Mouse (Mus musculus) kidney, adult 8-10 months (tissue): ENCODE data around the gene Chst4.

ENCODE experiments used
- DNase-seq, 2 experiments: peaks; one replicate each; pipeline ENCODE4 v3.0.0; 2022

Gene Chst4

DNA sequence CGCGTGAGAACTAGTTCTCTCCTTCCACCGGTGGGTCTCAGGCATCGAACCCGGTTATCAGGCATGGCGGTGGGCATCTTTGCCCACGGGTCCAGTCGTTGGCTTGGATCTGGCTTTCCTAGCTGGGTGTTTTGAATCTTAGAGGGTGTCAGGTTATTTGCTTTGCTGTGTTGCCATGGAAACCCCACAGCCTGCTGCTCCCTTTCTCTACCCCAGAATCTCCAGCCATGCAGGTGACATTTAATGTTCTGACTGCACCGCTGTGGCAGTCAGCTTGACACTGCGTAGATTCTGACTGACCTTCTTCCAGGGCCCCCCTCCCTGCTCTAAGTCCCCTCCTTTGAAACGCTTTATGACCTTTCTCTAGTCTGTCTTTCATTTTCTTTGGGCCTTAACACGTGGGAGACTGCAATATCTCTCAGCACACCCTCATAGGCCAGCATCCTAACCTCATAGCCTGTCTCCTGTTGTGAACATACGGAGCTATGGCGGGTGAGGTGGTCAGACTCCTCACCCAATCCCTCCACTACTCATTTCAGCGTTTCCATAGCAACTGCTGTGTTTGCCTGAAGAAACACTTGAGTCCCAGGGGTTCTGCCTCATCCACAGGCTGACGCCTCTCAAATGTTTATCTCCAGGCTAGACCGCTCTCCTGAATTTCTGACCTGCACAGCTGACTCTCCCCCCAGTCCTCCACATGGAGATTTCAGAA, 33.1 kb downstream of the Chst4 start:
- no peak for DNase-seq

DNA sequence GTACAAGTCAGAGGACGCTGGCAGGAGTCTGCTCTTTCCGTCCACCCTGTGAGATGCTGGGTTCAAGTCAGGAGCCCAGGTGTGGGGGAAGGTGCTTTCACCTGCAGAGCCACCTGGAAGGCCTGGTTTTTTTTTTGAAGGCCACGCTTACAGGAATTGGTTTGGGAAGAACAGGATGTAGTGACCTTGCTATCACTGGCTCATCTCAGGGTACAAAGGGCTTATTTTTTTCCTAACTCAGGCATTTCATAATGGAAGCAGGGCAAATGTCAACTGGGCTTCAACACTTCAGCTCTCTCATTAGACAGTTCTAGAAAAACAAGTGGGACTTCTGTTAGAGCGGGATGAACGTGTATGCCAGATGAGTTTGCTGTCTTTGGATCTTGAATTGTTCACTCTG, 35.2 kb downstream of the Chst4 start:
- DNase-seq: peak in 1 of 2 experiments; percentile 3

DNA sequence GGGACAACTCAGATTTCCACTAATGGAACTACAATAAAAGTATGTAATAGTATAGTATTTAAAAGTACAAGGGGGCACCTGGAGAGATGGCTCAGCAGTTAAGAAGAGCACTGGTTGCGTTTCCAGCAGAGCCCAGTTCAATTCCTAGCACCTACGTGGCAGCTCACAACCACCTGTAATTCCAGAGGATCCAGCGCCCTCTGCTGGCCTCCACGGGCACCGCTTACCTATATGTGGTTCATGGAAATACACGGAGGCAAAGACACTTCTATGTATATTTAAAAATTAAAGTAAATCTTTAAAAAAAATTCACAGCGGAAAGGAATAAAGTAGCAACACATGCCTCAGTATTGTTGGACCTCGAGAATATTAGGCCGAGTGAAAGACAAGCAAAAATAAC, 36.6 kb downstream of the Chst4 start:
- DNase-seq: peak in 1 of 2 experiments; percentile 28

DNA sequence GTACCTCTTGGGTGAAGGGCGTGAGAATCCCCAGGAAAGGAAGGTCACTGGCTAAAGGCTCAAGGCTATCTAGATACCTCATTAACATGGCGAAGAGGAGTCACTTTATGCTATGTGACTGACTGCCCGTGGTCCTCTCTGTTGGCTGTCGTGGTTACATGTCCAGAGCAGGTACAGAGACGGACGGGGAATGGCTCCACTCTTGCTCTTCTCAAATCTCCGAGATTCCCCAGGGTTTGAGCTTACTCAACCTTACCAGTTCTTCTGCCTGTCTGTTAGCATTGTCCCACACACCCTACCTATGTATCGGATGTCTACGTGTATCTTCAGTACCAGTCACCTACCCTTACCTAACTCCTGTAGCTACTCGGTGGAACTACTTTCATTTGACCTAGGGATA, 39.6 kb downstream of the Chst4 start:
- DNase-seq: no peak

DNA sequence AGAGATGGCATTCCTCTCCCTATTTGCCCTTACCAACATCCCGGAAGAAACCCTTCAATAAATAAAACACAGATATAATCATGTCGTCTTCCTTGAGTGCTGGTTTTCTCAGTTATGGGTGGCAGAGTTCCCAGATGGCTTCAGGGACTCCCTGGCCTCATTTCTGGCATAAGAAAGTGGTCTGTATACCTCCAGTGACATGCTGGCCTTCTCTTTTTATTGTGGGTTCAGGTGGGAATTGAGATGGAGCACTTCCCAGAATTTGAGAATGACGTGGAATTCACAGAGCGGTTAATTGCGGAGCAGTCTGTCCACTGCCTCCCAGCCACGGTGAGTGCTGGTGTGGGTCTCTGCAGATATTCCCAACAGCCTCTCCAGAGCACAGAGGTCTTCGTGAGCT, 41.5 kb downstream of the Chst4 start:
- DNase-seq: no peak

DNA sequence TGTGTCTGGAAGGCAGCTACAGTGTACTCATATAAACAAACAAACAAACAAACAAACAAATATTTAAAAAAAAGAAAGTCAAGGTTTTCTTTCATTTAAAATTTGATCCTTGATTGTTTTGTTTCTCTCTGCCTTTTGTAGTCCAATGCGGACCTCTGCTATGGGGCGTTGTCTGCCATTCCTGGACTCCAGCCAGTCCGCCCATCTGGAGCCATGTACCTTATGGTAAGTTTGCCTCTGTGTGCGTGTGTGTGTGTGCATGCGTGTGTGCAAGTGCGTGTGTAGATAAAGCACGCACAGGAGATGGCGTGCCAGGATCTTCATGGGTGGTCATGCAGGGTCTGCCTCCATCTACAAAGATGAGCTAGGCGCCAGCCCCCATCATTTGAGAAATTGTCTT, 42.2 kb downstream of the Chst4 start:
- DNase-seq: no peak

DNA sequence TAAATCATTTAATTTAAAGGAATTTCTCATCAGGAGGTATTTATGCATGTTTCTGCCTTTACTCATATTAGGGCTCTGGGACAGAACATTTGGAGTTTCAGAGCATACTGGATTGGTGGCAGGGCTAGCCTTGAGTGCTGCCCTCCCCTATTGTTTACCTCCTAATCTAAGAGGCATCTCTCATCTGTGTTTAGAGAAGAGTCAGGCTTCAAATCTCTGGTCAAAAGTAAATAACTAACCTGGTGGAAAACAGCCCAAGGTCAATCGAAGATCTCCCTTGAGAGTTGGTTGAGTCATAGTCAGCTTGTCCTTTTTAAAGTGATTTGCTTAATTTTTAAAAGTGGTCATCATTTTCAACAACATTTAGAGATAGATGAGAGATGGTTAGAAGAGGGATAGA, 46.6 kb downstream of the Chst4 start:
- no peak for DNase-seq

DNA sequence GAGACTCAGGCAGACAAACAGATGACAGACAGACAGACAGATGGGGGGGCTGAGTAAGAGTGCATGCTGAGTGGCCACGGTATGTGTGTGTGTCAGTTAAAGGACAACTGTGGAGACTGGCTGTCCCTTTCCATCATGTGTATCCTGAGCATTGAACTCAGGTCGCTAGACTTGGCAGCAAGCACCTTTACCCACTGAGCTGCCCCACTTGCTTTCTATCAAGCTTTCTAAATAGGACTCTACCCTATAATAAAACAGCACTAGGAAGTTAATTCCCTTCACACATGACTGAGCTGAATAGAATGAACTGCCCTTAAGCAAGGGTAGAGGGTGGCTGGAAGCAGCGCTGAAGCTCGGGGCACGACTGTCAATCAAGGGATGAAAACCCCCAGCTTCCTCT, 47.4 kb downstream of the Chst4 start:
- DNase-seq: no peak

DNA sequence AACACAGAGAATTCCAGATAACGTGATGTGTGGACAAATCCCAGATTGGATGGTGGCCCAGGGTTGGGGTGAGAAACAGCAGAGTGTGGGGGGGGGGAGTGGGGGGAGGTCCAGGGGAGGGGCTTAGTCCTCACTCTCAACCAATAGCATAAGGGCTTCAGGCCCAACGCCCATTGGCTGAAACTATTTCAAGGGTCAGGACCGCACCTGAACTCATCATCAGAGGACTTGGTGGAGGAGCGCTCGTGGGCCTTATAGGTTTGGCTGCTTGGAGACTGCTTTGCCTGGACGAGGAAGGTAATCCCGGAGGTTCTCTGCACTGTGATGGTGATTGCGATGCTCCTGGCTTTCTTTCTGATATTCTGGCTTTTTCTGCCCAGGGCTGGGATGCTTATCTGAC, 49.3 kb downstream of the Chst4 start, which contains the start of gene Tat:
Gene Tat, plus strand, starts transcription at position 214 of the 400 bp plus-strand sequence.
- DNase-seq: no peak

DNA sequence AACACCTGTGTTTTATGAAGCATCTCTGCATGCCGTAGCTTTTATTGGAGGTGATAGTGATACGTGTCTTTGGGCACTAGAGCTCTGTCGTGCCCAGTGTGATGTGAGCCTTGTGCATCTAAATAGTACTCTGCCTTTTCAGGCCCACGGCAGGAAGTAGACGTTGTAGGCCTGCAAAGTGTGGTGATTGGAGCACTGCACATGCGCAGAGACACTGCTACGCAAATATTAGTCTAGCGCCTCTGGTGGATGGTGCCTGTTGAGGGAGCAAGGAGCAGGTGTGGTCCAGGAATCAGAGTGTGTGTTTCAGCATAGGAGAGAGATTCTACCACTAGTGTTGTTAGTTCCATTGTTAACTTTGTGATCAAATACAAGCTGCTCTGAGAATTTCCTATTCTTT, 50.4 kb downstream of the Chst4 start:
- no peak for DNase-seq

DNA sequence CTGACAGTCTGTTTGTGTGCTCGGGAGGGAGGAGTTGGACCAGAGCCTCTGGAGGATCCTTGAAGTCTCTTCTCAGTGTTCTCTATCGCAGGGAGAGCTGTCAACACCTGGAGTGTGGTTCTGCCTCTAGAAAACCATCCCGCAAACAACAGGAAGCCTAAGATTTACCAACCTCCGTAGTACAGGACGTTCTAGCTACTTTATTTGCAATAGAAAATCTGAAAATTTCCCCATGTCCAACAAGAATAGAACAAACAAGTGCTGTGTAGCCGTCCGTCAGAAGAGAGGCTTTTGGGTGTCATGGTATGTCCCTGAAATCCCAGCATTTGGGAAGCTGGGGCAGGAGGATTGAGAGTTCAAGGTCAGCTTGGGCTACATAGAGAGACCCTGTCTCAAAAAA, 51.8 kb downstream of the Chst4 start:
- DNase-seq: no peak

DNA sequence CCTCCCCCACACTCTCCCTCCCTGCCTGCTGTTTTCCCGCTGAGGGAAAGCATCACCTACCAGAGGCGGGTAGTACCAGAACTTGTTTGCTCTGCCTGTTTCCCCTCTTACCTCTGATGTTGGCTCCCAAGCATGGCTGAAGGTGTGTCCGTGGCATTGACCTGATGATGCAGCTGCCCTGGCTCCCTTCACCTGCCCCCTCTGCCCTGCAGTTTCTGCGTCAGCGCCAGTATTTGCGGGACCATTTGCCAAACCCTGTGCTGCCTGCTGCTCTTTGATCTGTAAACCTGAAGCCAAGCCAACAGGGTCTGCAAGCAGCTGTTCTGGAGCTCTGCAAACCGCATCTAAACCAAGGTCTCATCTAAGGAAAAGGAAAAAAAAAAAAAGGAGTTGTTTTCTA, 53.2 kb downstream of the Chst4 start:
- DNase-seq: no peak

DNA sequence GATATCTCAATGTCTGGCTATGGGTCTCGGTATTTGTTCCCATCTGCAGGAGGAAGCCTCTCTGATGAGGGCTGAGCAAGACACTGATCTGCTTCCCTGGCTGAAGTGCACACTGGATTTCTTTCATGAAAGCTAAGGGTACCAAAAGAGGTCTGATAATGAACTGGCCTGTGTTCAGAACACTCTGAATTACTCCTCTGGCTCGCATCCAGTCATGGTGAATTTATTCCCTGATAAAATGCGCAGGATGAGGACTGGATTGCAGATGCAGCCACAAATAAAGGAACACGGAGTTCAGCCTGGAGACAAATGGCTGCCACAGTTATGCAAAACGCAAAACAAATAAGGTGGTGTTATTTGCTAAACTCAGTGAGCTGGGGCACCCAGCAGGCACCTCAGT, 55.6 kb downstream of the Chst4 start:
- DNase-seq: no peak

DNA sequence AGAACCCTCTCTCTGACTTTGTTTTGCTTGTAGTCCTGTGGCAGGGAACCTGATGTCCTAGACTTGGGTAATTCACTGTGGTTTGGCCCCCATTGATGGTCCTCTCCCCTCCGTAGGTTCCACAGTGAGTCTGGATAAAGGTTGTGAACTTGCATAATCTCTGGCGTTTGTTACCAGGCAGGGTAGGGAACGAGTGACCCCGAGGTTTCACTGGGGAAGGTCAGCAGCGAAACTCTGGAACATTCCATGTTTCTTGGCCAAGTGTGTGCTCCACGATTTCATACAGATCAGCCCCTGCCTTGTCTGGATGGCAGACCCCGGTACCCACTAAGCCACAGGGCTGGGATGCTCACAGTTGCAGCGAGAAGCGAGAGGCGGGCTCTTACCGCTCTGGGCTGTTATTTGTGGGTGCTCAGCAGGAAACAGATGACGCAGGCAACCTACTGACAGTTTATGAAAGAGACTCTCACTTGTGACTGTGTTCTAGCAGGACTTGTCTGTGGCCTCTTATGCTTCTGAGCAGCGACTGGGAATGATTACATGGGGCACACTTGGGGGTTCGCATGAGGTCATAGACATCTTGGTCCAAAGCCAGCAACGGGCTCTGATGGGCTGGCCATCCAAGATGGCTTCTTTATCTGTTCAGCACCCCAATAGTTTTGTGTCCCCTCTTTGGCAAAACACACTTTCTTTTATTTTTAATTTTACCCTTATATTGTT, 57.0 kb downstream of the Chst4 start:
- no peak for DNase-seq

DNA sequence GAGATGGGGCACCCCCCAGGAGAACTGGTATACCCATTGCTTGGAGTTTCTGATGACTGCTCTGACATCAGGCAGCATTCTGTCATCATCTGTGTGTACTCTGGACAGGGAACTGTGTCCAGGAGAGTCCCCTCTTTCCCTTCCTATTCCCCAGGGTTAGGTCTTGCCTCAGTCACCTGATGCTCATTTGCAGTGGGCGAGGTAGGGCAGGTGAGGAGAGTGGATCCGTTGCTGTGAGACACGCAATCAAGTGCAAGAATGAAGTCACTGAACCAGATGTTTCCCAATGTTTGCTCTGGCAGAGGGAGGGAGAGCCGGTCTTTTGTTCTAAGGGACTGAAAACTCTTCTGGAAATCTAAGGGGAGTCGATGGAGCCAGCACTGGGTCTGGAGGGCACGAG, 60.2 kb downstream of the Chst4 start:
- no peak for DNase-seq
